Mouse (Mus musculus) layer of hippocampus, adult 11-12 months (tissue): ENCODE data around the gene Helq.

Source experiments
- DNase-seq: peaks from one replicate; pipeline ENCODE4 v3.0.0; 2022; ENCODE audit warnings: low spot score

The Helq gene

DNA sequence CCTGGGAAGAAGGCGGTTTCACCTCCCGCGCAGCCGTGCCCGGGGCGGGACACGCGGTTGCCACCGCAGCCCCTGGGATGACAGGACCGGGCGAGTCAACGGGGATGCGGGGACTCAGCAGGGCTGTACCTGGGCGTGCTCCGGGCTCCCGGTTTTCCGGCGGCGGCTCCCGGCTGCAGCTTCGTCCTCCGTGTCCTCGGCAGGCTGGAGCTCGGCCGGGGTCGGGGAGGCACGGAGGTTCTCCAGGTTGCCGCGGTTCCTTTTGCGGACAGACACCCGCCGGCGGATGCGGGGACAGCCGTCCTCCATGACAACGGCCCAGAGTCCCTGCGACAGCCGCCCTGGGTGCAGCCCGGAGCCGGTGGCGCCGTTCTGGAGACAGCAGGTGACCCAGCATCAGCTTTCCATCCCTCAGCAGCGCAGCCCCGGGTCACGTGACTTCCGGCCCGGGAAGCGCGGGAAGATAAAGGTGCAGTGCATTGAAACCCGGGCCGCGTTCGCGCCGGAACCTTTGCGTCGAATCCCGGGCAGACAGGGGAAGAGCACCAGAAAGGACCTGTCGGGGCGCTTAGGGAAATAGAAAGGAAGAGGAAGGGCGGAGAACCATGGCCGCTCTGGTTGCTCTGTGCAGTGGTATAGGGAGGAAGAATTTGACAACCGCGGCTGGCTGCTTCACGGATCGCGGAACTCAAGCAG, at the start of gene Helq, which contains the start of gene Mrps18c:
TSS of gene Helq (minus strand) at position 434 of the 696 bp plus-strand sequence.
TSS of gene Mrps18c (plus strand) at position 463 of the 696 bp plus-strand sequence.
- peak; percentile 94 for DNase-seq

DNA sequence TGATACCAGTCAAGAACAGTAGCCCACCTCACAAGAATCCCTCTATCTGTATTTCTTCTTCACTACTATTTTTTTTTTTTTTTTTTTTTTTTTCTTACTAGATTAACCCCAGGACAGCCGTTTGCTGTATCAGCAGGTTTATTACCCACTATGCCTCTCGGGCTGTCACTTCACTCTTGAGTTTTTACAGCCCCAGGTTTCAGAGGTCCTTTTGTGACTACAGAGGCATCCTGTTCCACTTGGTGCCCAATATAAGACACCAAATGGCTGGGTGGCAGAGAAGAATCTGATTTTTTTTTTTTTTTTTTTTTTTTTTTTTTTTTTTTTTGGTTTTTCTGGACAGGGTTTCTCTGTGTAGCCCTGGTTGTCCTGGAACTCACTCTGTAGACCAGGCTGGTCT, 48.7 kb upstream of the Helq start:
- DNase-seq: no peak

DNA sequence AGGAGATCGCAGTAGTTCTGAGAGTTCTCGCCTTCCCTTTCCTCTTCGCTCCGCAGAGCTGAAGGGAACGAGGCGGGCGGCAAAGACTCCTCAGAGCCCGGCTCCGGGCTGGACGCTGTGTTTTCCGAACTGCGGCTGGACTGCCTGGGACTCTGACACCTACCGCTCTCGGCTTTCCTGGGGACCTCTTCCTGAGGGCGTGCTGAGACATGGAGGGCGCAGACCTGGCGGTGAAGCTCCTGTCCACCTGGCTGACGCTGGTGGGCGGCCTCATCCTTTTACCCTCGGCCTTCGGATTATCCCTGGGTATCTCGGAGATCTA, 48.2 kb upstream of the Helq start:
- no peak for DNase-seq

DNA sequence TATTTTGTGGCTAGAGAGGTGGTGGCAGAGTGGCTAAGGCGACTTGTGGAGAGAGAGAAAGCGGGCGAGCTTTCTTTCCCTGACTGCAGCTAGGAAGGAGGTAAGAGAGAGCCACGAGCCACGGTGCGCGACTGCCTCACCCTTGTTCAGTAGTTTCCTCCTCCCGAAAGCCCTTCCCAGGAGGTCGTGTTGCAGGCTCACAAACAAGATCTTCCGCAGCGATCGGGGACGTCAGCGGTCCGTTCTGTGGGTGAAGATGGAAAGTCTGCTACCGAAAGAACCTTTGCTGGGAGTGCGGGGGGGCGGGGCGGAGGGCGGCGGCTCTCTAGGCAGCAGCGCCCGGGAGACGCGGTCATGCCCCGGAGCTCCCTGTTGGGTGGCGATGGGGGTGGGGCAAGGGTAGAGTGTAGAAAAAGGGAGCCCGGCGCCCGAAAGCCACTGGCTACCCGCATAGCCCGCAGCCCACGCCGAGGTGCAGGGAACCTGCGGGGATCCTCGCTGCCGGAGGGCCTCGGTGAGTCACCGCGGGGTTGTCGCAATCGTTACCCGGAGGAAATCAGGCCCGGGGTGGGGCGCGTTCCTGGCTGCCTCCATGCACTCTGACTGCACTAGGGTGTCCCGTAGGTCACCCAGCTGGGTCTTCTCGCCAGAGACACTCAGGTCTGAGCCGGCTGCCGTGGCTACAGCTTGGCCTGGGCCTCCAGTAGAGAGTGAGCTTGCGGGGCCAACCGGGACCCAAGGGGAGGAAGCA, 47.6 kb upstream of the Helq start:
- DNase-seq: peak; percentile 36

DNA sequence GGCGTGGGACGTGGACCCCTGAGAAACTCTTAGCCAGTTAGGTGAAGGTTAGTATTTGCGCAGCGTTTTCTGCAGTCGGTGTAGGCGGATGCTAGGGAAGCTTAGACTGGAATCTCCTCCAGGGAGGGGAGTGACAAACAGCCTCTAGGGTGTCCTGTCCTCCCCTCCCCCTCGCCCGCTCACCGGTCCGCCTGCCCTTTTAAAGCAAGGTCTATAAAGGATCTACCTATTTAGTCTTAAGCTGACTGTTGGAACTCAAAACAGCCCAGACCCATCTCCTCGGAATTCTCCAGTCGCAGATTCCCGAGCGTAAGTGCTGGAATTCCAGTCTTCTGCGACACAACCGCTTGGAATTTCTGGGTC, 47.1 kb upstream of the Helq start, which contains the start of gene Gpat3:
TSS of gene Gpat3 (plus strand) at position 229 of the 363 bp plus-strand sequence.
- peak; percentile 15 for DNase-seq

DNA sequence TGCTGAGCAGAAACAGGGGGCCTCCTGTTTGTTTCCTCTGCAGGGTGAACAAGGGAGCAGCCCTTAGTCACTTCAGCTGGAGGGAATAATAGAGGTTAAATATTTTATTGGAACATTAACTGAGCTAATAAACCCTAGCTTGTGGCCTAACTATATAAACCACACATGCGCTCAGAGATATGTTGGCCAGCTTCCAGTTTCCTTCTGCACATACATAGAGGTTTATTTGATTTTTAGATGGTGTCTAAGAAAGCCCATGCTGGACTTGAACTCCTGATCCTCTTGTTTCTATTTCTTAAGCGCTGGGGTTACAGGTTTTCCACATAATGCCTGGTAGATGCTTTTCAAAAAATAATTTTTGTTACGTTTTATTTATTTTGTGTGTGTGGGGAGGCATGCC, 46.1 kb upstream of the Helq start:
- no peak for DNase-seq

DNA sequence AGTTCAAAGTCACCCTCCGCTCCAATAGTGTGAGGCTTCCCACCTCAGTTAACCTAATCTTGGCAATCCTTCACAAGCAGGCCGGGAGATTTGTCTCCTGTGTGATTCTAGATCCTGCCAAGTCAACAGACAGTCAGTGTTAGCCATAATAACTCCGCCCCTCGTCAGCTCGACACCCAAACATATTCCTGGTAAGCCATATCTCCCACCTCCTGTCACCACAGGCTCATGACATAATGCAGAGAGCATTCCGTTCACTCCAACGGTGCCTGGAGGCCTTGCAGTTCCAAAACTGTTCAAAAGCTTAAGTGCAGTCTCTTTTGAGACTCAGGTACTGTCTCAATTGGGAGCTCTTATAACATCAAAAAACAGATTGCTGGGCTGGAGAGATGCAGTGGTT, 39.5 kb upstream of the Helq start:
- DNase-seq: no peak

DNA sequence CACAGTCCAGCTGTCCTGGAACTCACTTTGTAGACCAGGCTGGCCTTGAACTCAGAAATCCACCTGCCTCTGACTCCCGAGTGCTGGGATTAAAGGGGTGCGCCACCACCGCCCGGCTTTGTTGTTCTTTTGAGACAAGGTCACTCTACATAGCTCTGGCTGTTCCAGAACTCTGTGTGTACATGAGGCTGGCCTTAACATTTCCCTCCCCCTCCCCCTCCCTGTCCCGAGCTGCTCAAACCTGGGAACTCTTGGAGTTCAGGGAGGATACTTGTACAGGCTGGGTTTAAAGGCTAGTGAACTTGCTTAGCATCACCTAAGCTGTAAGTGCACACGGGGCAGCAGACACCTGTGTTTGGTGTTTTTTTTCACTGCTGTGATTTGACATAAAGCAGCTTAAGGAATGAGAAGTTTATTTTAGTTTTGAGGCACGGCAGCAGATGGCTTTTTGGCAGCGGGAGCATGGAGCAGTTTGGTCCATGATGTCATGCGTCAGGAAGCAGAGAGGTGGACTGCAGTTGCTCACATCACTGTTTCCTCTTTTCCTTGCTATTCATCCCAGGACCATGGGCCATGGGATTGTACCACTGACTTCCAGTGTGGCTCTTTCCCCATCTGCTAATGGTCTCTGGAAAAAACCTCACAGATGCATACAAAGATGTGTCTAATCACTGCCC, 37.6 kb upstream of the Helq start:
- no peak for DNase-seq

DNA sequence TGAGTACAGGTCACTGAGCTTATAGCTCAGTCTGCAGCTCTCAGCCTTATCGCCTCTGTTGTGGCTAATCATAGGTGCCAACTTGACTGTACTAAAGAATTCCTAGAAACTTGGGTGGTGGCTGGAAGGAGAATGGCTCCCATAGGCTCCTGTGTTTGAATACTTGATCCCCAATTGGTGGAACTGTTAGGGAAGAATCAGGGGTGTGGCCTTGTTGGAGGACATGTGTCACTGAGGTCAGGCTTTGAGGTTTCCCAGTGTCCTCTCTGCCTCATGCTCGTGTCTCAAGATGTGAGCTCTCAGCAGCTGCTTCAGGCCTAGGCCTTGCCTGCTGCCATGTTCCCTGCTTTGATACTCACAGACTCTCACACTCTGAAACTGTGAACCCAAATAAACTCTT, 35.4 kb upstream of the Helq start:
- no peak for DNase-seq

DNA sequence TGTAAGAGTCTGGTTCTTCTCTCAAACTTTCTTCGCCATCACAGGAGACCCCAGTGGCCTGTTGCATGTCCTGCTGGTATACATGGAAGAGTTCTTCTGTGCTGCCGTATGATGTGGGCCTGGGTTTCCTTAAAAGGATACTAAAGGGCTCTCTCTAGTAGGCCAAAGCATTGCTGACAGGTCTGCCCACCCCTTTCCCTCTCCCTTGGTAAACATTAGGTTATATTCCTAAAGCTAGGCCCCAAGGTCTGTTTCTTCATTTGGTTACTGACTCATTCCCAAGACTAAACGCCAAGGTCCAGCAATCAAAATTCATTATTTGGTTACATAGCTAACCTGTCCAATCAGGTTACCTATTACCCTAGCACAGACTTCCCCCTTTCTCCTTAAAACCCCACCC, 34.3 kb upstream of the Helq start:
- no peak for DNase-seq

DNA sequence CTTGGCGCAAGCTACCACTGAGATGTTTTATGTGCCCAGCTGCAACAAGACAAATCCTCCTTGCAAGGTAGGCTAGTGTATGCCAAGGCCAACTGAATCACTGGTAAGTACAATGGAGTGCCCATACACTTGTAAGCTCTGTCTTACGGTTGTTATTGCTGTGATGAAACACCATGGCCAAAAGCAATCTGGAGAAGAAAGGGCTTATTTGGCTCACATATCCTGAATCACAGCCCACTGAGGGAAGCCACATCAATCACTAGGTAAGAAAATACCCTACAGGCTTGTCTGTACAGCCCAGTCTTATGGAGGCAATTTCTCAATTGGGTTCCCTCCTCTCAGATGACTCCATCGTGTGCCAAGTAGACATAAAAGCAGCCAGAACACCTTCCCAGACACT, 30.3 kb upstream of the Helq start:
- DNase-seq: no peak

DNA sequence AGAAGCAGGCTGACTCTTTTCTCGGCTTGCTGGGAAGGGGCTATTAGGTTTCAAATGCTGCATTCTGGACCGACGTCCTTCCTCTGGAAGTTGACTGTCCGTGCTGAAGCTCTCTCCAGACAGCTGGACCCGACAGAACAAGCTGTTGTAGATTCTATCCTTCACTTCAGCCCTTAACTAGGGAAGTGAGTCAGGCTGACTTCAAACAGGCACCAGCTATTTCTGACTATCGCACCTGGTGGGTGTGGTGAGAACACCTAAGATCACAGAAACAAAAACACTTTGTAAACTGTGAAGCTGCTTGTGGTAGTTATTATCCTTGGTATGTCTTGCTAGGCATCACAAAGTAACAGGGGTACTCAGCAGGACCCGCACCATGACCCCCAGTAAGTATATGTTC, 28.1 kb upstream of the Helq start:
- no peak for DNase-seq

DNA sequence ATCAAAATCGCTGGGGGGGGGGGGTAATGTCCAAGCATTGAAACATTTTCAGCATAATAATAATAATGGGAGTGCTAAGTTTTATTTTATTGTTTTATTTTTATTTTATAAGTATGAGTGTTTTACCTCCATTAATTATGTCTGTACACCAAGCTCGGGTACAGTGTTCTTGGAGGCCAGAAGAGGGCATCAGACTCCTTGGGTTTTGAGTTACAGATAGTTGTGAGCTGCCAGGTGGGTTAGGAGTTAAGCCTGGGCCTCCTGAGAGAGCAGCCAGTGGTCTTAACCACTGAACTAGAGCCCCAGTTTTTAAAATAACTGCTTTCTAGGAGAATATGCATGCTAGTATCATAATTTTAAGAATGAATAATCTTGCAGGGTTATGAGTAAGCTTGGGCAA, 27.6 kb upstream of the Helq start:
- DNase-seq: no peak

DNA sequence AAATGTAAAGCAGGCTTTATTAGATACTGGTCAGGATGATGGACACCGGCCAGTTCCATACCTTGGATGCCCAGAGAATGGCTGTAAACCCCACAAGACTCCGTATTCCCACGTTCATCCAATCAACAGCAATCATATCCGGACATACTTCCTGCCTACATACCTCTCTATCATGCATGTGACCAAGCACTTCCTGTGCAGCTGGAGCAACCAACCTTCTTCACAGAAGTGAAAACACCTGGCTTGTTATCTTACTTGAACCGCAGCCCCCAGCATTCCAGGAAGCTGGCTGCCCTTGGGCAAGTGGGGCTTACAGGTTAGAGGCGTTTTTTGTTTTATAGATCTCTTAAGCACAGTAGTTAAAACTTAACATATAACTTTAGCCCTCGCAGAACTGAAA, 24.4 kb upstream of the Helq start:
- DNase-seq: no peak

DNA sequence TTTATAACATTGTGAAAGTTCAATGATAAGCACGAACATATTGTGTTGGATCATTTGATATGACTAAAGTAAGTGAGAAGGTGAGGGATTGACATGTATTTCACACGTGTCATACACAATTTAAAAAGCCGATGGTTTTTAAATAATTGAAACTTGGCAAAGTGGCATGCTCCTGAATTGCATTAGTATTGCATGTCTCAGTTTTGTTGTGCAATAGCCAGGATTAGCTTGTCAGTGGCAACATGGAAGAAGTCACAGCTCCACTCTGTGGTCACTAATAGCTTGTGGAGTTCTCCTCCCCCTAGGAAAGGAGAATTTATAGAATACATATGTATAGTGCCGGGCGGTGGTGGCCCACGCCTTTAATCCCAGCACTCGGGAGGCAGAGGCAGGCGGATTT, 23.0 kb upstream of the Helq start:
- no peak for DNase-seq

DNA sequence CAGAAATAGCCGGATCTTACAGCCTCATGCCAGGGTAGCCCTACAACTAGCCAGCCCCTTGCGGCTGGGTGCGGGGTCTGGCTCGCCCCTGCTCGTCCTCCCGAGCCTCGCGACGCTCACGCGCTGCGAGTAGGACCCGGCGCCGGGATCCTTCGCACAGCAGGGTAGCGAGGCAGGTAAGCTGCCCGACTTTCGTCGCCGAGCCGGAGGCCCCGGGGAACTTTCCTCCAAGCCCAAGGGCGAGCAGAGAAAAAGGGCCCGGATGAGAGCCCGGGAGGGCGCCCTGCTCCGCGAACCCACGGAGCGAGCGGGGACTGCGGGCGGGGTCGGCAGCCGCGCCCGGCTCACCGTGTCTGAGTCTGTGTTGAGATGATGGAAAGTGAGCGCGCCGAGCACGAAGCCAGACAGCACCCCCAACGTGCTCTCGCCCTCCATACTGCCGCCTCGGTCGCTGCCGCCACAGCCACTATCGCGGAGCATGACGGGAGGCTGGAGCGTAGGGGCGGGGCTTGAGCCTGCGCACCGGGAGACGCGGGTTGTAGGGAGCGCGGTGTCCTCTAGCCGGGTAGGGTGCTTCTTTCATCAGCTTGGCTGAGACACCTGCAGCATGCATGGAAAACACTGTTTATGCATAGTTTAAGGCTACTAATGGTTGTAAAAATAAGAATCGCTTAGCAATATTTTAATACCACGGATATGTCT, 22.2 kb upstream of the Helq start, which contains the start of gene Abraxas1:
TSS of gene Abraxas1 (minus strand) at position 483 of the 702 bp plus-strand sequence.
- peak; percentile 83 for DNase-seq

DNA sequence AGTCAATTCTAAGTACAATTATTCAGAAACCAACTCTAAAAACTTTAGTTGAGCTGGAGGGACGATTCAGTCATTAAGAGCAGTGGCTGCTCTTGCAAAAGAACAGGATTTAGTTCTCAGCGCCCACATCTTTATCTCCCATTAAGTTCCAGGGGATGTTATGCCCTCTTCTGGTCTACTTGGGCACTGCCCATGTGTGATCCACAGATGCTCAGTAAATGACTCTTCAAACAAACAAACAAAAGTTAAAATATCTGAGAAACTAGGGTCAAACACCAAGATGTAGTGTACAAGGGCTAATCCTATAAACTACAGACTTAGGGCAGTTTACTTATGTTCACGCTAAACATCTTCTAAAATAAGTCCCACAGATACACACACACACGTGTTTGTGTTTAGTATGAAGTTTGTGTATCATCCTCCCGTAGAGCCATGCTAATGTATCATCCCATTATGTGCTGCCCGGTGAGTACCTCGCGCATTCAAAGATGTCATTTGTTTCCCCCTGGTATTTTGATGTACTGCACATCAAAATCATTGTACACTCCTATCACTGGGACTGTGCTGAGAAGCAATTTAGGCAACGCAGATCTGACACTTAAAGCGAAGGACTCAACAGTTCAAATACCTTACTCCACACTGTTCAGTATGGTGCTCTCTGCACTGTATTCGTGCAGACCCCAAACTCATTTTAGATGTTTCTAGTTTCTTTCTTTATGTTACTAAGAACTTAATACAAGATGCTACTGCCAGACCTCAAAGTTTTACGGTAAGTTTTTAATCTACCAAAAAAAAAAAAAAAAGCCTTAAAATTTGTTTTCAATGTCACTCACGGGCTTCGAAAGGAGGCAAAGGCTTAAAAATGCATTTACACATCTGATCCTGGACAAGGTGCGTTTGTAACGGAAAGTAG, 21.4 kb upstream of the Helq start:
- no peak for DNase-seq

DNA sequence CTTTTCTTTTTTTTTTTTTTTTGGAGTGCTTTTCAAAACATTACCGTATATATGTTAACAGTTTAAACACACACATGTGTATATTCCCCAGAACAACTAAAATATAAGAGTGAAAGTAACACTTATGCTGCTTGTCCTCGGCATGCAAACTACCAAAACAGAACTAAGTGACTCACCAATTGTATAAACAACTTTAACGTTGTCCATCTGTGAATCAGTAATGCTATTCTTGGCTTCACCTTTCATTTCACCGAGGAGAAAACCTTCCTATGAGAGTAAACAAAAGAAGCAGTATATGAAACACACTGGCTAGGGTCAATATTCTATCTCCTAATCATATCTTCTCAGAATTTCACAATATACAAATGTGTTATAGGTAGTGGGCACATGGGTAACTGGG, 19.9 kb upstream of the Helq start:
- no peak for DNase-seq

DNA sequence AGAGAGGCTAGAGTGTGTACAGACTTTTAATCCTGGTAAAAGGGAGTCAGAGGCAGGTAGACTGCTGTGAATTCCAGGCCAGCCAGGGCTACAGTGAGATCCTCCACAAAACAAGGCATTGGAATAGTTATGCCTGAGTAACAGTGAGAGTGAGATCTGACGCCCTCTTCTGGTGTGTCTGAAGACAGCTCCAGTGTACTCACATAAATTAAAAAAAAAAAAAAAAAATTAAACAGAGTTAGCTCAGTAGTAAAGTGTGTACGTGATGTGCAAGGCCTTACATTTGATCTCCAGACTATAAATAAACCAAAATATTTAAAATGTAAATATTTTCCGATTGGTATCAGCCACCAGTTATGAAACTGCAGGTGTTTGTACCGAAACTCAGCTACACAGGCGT, 4.3 kb downstream of the Helq start:
- DNase-seq: no peak

DNA sequence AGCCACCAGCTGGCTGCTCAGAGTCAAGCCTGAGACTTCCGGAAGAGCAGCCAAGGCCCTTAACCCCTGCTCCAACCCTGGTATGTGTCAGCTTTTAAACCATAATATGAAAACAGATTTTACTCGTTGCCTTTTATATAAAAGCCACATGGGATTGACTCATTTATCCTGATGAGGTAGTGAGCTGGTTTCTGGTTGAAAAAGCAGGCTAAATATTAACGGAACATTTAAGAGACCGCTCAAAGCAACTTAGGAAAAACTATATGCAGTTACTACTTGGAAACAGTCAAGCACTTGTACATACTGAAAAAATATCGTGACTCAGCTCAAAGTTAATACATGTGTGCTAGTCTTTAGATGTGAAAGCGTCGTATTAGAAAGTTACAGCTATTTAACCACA, 6.1 kb downstream of the Helq start:
- no peak for DNase-seq

DNA sequence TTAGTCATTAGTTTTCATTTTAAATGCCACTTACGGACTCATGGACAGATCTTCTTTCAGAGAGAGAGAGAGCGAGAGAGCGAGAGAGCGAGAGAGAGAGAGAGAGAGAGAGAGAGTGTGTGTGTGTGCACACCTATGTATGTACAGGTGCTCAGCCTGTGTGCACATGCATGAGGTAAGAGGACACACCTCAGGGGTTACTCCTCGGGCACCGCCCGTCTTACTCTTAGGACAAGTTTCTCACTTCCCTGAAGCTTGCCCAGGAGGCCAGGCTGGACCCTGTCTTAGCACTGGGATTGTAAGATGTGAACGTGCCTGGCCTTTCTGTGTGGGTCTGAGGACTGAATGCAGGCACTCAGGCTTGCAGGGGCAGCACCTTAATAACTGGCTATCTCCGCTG, 10.9 kb downstream of the Helq start:
- DNase-seq: no peak

DNA sequence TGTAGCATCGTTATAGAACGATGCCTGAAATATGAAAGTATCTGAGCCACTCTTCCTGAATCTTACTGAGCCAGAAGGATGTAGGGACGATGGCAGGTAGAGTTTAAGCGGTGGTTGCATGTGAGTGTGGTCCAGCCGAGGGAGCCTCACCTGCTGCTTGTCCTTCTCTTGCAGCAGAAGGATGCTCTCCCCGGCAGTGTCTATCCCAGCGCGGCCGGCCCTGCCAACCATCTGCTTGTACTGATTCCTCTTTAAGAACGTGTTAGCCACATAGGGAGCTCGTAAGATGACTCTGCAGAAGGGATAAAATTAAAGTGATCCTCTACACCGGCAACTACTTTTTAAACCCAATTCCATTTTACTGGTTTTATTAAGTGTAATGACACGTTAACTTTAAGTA, 19.4 kb downstream of the Helq start:
- no peak for DNase-seq
